Mouse (Mus musculus) gastrocnemius, postnatal 14 days (tissue): ENCODE measurements at regions not wholly inside any gene's neighbourhood (a gene's known extent, or its start where the extent isn't known, plus 50 kb on each side); places are given as distances from the start of the nearest gene placed in this dataset.

Experiments
- DNase-seq: peaks from one replicate; pipeline ENCODE4 v3.0.0; 2021; ENCODE audit warnings: mixed read lengths
- intact Hi-C: fragments of 180-260 bp; cut with DNase I; formaldehyde crosslinking; loops from one replicate; pipeline ENCODE4 v1.15.1; 2025; ENCODE audit warnings: low total_unique reads

DNA sequence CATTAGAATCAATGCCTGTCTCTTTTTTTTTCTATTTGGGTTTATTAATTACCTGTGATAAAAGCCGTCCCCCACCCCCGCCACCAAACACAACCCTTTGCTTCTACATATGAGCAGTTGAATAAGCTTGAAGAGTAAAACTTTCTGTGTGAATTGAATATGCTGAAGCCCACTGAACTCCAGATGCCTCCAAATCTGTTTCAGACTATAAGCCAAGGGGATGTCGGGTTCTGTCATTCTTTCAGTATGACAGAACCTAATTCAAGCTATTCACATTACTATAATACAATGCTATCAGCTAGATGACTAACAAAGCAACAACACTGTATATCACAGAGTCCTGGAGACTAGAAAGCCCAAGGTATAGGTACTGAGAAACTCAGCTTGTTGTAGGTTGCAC, 475.8 kb downstream of the Galc start:
- intact Hi-C loops: no loop called here
- no peak for DNase-seq

DNA sequence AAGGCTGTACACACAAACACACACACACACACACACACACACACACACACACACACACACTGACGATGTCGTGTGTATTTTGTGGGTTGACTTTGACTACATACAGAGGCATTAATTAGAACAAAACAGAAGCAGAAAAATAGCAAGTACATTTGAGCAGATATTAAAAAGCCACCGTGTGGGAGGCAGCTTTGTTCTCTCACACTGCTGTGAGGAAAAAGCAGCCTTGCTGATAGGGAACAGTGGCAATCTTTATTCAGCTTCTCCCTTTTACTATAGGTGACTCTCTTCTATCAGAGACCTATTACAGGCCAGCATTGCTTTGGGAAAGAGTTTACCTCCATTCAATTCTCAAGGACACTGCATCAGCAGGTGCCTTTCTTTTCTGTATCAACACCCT, 500.1 kb downstream of the Galc start:
- DNase-seq: no peak
- intact Hi-C loops: no loop called here

DNA sequence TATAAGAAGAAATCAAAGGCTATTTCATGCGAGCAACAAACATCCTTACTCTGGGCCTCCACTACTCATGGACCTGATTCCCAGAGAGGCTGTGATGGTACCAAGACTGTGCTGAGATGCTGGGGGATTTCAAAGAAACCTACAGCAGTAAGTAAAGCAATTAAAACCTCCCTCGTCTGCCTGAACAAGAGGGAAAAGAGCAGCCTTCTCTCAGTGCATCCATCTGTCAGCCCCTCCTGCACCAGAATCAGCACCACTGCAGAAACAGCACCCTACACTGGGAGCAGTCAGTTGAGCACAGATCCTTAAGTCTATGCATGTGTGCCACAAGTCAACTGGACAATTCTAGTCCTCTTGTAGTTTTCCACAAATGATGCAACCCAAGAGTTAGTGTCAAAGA, 500.6 kb downstream of the Galc start:
- intact Hi-C loops: no loop called here
- no peak for DNase-seq

DNA sequence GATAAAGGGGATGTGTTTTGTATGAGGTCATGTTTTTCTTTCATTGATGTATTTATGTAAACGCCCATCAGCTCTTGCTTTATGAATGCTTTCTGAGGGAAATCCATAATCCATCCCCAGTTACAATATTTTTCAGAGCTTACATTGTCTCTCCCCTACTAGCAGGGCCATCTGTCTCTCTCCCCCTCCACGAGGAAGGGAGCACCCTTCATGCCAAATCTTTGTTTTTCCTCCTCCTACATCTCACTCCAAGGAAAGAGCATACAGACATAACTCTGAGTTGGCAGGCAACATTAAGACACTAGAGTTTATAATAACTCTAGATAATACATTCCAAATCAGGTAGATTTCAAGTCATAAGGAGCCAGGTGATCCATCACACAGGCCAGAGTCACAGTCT, 509.1 kb downstream of the Galc start:
- DNase-seq: no peak
- intact Hi-C loops: no loop called here

DNA sequence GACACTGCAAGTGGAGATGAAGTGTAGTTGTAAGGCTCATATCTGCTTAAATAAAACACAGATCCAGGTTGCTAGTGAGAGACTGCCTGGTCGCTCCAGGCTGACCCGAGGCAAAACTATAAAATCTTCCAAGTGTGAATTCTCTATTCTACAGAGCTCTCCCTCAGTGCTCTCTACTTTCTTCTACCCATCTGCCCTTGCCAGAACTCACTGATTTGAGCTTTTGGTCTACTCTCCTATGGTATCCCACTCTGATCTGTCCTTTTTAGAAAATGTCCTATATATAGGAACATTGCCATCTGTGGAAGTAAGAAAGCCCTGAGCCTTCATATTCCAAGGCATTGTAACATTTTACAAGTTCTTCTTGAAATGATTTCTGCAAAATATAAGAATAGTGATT, 518.3 kb downstream of the Galc start:
- intact Hi-C loops: no loop called here
- DNase-seq: no peak

DNA sequence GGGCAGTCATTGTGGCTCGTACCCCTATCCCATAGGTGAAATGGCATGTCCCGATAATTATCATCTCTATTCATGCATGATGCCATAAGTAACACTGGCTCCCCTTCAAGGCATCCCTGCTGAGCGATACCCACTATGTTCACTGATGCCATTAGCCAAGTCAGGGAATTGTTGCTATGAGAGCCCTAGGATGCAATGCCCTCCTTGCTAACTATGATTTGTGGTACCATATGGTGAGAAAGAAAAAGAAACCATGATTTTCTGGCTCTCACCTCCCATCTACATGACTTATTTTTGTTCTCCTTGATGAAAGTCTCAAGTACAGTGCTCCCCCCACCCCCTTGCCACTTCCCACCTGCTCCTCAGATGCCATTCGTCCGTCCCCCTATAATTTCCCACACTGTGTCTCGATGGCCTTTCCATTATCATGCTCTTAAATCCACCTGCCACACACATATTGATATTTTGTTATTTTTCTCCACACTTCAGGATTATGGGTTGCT, 527.1 kb downstream of the Galc start:
- intact Hi-C loops: no loop called here
- no peak for DNase-seq

DNA sequence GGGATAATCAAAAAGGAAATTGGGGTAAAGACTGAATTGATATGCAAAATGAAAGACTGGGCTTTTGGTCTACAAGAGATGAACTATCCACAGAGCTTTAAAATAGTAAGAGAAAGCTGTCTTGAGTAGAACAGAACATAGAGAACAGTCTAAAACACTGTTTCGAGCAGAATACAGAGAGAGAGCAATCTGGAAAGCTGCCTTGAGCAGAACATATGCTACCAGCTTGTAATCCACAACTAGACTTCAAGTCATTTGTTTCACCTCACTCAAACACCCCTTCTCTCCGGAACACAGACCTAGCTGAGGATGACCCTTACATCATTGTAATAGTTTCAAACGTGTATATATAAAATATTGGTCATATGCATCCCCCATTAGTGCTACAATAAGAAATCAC, 538.7 kb downstream of the Galc start:
- DNase-seq: no peak
- intact Hi-C loops: no loop called here

DNA sequence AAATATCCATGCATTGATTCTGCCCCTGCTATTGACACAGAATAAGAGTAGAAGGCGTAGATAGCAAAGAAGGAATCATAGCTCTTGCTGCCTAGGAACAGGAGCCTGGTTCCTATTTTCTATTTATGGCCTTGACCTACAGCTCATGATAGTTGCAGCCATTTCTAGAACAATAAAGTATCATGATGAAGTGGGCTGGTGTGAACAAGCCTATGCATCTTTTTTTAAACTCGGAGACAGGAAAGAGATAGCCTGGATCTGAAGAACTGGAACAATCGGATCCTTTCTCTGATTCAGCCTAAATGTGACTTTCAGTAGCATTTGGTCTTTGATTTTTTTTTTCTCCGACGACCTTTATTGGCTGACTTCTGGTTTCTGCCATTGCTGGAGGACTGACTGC, 541.4 kb downstream of the Galc start:
- no peak for DNase-seq
- intact Hi-C loops: no loop called here
